Mouse (Mus musculus) kidney, adult 2 months (tissue): Measurements from ENCODE around the gene Morf4l1.

Source experiments
- CTCF ChIP-seq: fragments of 200-500 bp; conservative IDR thresholded peaks from 2 replicates; pipeline ENCODE4 v1.5.1; 2011; ENCODE audit warnings: low read depth, mild to moderate bottlenecking, control low read depth, low read length, moderate library complexity, mixed read lengths; ENCODE audit not compliant: insufficient read depth, insufficient read length
- POLR2A ChIP-seq: fragments of 200-500 bp; IDR thresholded peaks from one replicate; pipeline ENCODE4 v1.6.1; 2011; ENCODE audit warnings: low read depth, low read length, control low read depth

- TF ChIP-seq CTCF: peak; percentile 52
- TF ChIP-seq POLR2A: no peak
Observed at GRCm38 (mm10) chr9:90113651-90114566, 665 bp downstream of the Morf4l1 start.
